Mouse (Mus musculus): ENCODE results near the gene Phf7. TPM values are rescaled to one million over a fixed set of nuclear protein-coding genes. Genes with fewer than 3 reads are reported as not detected.

The Phf7 gene
- polyA plus RNA-seq, 1 experiment from 2014 or later: 9.5 TPM

DNA sequence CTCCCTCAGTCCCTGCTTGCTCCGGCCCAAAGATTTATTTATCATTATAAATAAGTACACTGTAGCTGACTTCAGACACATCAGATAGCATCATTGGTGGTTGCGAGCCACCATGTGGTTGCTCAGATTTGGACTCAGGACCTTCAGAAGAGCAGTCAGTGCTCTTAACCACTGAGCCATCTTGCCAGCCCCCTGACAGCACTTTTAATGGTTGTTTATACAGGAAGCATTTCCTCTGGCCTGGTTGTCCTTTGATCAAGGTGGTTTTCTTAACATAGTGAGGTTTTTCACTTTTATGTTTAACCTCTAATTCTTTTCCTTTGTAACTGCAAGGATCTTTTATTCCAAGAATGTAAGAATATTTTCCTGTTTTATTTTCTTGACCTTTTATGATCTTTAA lies 56.7 kb downstream of the Phf7 start:
- 90% methylated on average over 2 of the region's 2 CpGs for WGBS
- no peak for TF ChIP-seq CTCF (IDR thresholded peaks at IDR 0.05; ENCODE audit: low read depth)
- TF ChIP-seq EP300 (optimal IDR thresholded peaks at IDR 0.05): no peak
- no peak for ATAC-seq (ENCODE audit: low FRiP score, low TSS enrichment)

GRCm38 (mm10) chr14:31193791-31194190 lies 57.3 kb downstream of the Phf7 start:
- no peak overlapping the region for H3K4me2 ChIP-seq (replicated peaks; ENCODE audit: low read depth)
- TF ChIP-seq CTCF (IDR thresholded peaks at IDR 0.05; ENCODE audit: low read depth): no peak
- TF ChIP-seq EP300 (optimal IDR thresholded peaks at IDR 0.05): no peak
- no peak for ATAC-seq (ENCODE audit: low FRiP score, low TSS enrichment)
- no peaks in the 10 kb centered on the region for H3K9me3 ChIP-seq (ENCODE audit: control insufficient read depth, low read length)
- no peak overlapping the region for H3K27ac ChIP-seq (replicated peaks)
- H3K27me3 ChIP-seq (ENCODE audit: control insufficient read depth, insufficient read depth, low read length): no peaks in the 10 kb centered on the region
- H3K4me1 ChIP-seq (replicated peaks; ENCODE audit: control insufficient read depth, insufficient read depth): no peaks in the 10 kb centered on the region
- H3K9ac ChIP-seq (ENCODE audit: low read length): no peak overlapping the region
- peaks cover 38% of the 10 kb centered on the region for H3K36me3 ChIP-seq (ENCODE audit: control insufficient read depth, insufficient read depth, low read length)
- no peak overlapping the region for H3K4me3 ChIP-seq (ENCODE audit: low read depth, low read length)
- 78% methylated on average over 7 of the region's 7 CpGs for WGBS
- DNase-seq (ENCODE audit: low spot score): no peak

More for the DNA sequence above, 56.7 kb downstream of the Phf7 start:
- Histone ChIP-seq H3K27ac (replicated peaks) (no peak overlapping the region), H3K4me3 (ENCODE audit: low read depth, low read length) (no peak overlapping the region), H3K9ac (ENCODE audit: low read length) (no peak overlapping the region), H3K36me3 (ENCODE audit: control insufficient read depth, insufficient read depth, low read length) (peaks cover 37% of the 10 kb centered on the region), H3K9me3 (ENCODE audit: control insufficient read depth, low read length) (no peaks in the 10 kb centered on the region), H3K27me3 (ENCODE audit: control insufficient read depth, insufficient read depth, low read length) (no peaks in the 10 kb centered on the region), H3K4me2 (replicated peaks; ENCODE audit: low read depth) (no peak overlapping the region), H3K4me1 (replicated peaks; ENCODE audit: control insufficient read depth, insufficient read depth) (no peaks in the 10 kb centered on the region)
- DNase-seq (ENCODE audit: low spot score): no peak

DNA sequence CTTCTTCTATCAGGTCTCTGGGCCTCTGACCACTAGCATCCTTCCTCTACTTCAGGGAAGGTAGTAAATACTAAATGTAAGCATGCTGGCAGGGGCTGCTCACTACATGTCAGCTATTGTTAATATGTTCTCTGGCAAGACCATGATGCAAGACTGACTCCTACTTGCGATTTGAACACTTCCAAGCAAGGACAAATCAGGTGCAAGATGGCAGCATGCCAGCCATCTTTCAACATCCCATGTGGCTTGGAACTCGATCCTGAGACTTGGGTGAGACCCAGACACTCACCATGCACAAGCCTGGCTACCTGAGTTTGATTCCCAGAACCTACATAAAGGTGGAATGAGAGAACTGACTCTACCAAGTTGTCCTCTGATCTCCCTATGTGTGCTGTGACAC lies 59.2 kb downstream of the Phf7 start:
- no peak overlapping the region for H3K4me2 ChIP-seq (replicated peaks; ENCODE audit: low read depth)
- no peak for ATAC-seq (ENCODE audit: low FRiP score, low TSS enrichment)
- no peak overlapping the region for H3K27ac ChIP-seq (replicated peaks)
- H3K9me3 ChIP-seq (ENCODE audit: control insufficient read depth, low read length): no peaks in the 10 kb centered on the region
- H3K9ac ChIP-seq (ENCODE audit: low read length): no peak overlapping the region
- no peak overlapping the region for H3K4me3 ChIP-seq (ENCODE audit: low read depth, low read length)
- H3K4me1 ChIP-seq (replicated peaks; ENCODE audit: control insufficient read depth, insufficient read depth): no peaks in the 10 kb centered on the region
- TF ChIP-seq CTCF (IDR thresholded peaks at IDR 0.05; ENCODE audit: low read depth): no peak
- no peak for TF ChIP-seq EP300 (optimal IDR thresholded peaks at IDR 0.05)
- no peak for DNase-seq (ENCODE audit: low spot score)
- peaks cover 52% of the 10 kb centered on the region for H3K36me3 ChIP-seq (ENCODE audit: control insufficient read depth, insufficient read depth, low read length)
- WGBS: 53% methylated on average over 2 of the region's 2 CpGs
- no peaks in the 10 kb centered on the region for H3K27me3 ChIP-seq (ENCODE audit: control insufficient read depth, insufficient read depth, low read length)

GRCm38 (mm10) chr14:31189348-31189747 lies 61.8 kb downstream of the Phf7 start:
- DNase-seq (ENCODE audit: low spot score) (no peak), ATAC-seq (ENCODE audit: low FRiP score, low TSS enrichment) (no peak)
- TF ChIP-seq EP300 (optimal IDR thresholded peaks at IDR 0.05): no peak
- no peak for TF ChIP-seq CTCF (IDR thresholded peaks at IDR 0.05; ENCODE audit: low read depth)
- no peak overlapping the region for H3K9ac ChIP-seq (ENCODE audit: low read length)
- no peak overlapping the region for H3K4me3 ChIP-seq (ENCODE audit: low read depth, low read length)
- 0 out of 2 replicates have a peak overlapping the region, but pooled peaks have one; percentile 9 for H3K27ac ChIP-seq (replicated peaks)
- peaks cover 73% of the 10 kb centered on the region for H3K36me3 ChIP-seq (ENCODE audit: control insufficient read depth, insufficient read depth, low read length)
- no peaks in the 10 kb centered on the region for H3K27me3 ChIP-seq (ENCODE audit: control insufficient read depth, insufficient read depth, low read length)
- H3K9me3 ChIP-seq (ENCODE audit: control insufficient read depth, low read length): no peaks in the 10 kb centered on the region
- 86% methylated on average over 3 of the region's 3 CpGs for WGBS
- H3K4me2 ChIP-seq (replicated peaks; ENCODE audit: low read depth): no peak overlapping the region
- no peaks in the 10 kb centered on the region for H3K4me1 ChIP-seq (replicated peaks; ENCODE audit: control insufficient read depth, insufficient read depth)

GRCm38 (mm10) chr14:31188771-31189181 lies 62.3 kb downstream of the Phf7 start:
- no peak for TF ChIP-seq CTCF (IDR thresholded peaks at IDR 0.05; ENCODE audit: low read depth)
- no peak for TF ChIP-seq EP300 (optimal IDR thresholded peaks at IDR 0.05)
- H3K9me3 ChIP-seq (ENCODE audit: control insufficient read depth, low read length): no peaks in the 10 kb centered on the region
- no peak overlapping the region for H3K4me3 ChIP-seq (ENCODE audit: low read depth, low read length)
- H3K27ac ChIP-seq (replicated peaks): peak overlapping the region; percentile 50
- no peak overlapping the region for H3K9ac ChIP-seq (ENCODE audit: low read length)
- no peak for DNase-seq (ENCODE audit: low spot score)
- H3K4me2 ChIP-seq (replicated peaks; ENCODE audit: low read depth): no peak overlapping the region
- 47% methylated on average over 6 of the region's 6 CpGs for WGBS
- ATAC-seq (ENCODE audit: low FRiP score, low TSS enrichment): peak; percentile 48; the same call in 1 of the 2 replicates
- no peaks in the 10 kb centered on the region for H3K4me1 ChIP-seq (replicated peaks; ENCODE audit: control insufficient read depth, insufficient read depth)
- peaks cover 73% of the 10 kb centered on the region for H3K36me3 ChIP-seq (ENCODE audit: control insufficient read depth, insufficient read depth, low read length)
- H3K27me3 ChIP-seq (ENCODE audit: control insufficient read depth, insufficient read depth, low read length): no peaks in the 10 kb centered on the region

Other genes with a start within 250 kb of the Phf7 start
- 28.2 and 29.7 TPM in 2 replicates for gene Glt8d1, start 249.9 kb downstream of the Phf7 start, polyA plus RNA-seq (2015; fragmentation: Nextera tagmentation; extraction: Ambion mirVana)
- 508 and 513 TPM in 2 replicates for gene Spcs1, start 249.6 kb downstream of the Phf7 start, polyA plus RNA-seq (2015; fragmentation: Nextera tagmentation; extraction: Ambion mirVana)
- gene Pbrm1, start 232.2 kb downstream of the Phf7 start, polyA plus RNA-seq (2015; fragmentation: Nextera tagmentation; extraction: Ambion mirVana): 47.8 and 47.9 TPM in 2 replicates
- gene Gnl3, start 232.2 kb downstream of the Phf7 start, polyA plus RNA-seq (2015; fragmentation: Nextera tagmentation; extraction: Ambion mirVana): 58.0 and 70.7 TPM in 2 replicates
- gene Smim4, start 122.4 kb downstream of the Phf7 start, polyA plus RNA-seq (2015; fragmentation: Nextera tagmentation; extraction: Ambion mirVana): 99.3 and 108 TPM in 2 replicates
- gene Nt5dc2, start 120.3 kb downstream of the Phf7 start, polyA plus RNA-seq (2015; fragmentation: Nextera tagmentation; extraction: Ambion mirVana): 61.0 and 65.3 TPM in 2 replicates
- gene Stab1, start 82.7 kb downstream of the Phf7 start, polyA plus RNA-seq (2015; fragmentation: Nextera tagmentation; extraction: Ambion mirVana): 23.7 and 23.9 TPM in 2 replicates
- gene Tnnc1, start 43.0 kb downstream of the Phf7 start, polyA plus RNA-seq (2015; fragmentation: Nextera tagmentation; extraction: Ambion mirVana): 4.1 and 6.5 TPM in 2 replicates
- gene Nisch, start 34.4 kb downstream of the Phf7 start, polyA plus RNA-seq (2015; fragmentation: Nextera tagmentation; extraction: Ambion mirVana): 87.7 and 106 TPM in 2 replicates
- gene Sema3g, start 33.5 kb downstream of the Phf7 start, polyA plus RNA-seq (2015; fragmentation: Nextera tagmentation; extraction: Ambion mirVana): 0.38 and 0.53 TPM in 2 replicates
- 22.5 and 24.5 TPM in 2 replicates for gene Bap1, start 133 bp upstream of the Phf7 start, polyA plus RNA-seq (2015; fragmentation: Nextera tagmentation; extraction: Ambion mirVana)
- gene Dnah1, start 72.6 kb upstream of the Phf7 start, polyA plus RNA-seq (2015; fragmentation: Nextera tagmentation; extraction: Ambion mirVana): 0.74 and 0.81 TPM in 2 replicates
- 24.8 and 26.8 TPM in 2 replicates for gene Capn7, start 85.3 kb upstream of the Phf7 start, polyA plus RNA-seq (2015; fragmentation: Nextera tagmentation; extraction: Ambion mirVana)
- gene Sh3bp5, start 184.8 kb upstream of the Phf7 start, polyA plus RNA-seq (2015; fragmentation: Nextera tagmentation; extraction: Ambion mirVana): 9.9 and 10.9 TPM in 2 replicates
- gene Eaf1, start 243.1 kb upstream of the Phf7 start, polyA plus RNA-seq (2015; fragmentation: Nextera tagmentation; extraction: Ambion mirVana): 10.5 and 11.9 TPM in 2 replicates
- 29.4 and 31.9 TPM in 2 replicates for gene Mettl6, start 243.7 kb upstream of the Phf7 start, polyA plus RNA-seq (2015; fragmentation: Nextera tagmentation; extraction: Ambion mirVana)